Mouse (Mus musculus) heart, embryonic 14.5 days (tissue): ENCODE measurements at regions not wholly inside any gene's neighbourhood (a gene's known extent, or its start where the extent isn't known, plus 50 kb on each side); places are given as distances from the start of the nearest gene placed in this dataset.

Experiments used
- ATAC-seq: fragments of 200-750 bp; cut with Nextera tagmentation; 2 replicates; pipeline ENCODE4 v1.8.0; 2017; ENCODE audit warnings: low read depth, moderate TSS enrichment; ENCODE audit not compliant: insufficient number of reproducible peaks, insufficient read depth, low FRiP score
- H3K27ac ChIP-seq, 2 experiments: fragments of 200-500 bp in 1 of 2; fragments of 300-500 bp in 1 of 2; sonication (generic) in 1 of 2; replicated peaks in 1 of 2; 2 replicates each; pipeline ENCODE4 v1.5.1; 2012 to 2014; ENCODE audit warnings: low read depth in 2 of 2, low read length in 2 of 2, control low read depth in 1 of 2, mild to moderate bottlenecking in 1 of 2, mixed read lengths in 1 of 2; ENCODE audit not compliant: control insufficient read depth in 1 of 2, insufficient read depth in 1 of 2
- H3K27me3 ChIP-seq: fragments of 300-500 bp; sonication (generic); 2 replicates; pipeline ENCODE4 v1.6.1; 2014; ENCODE audit warnings: mild to moderate bottlenecking, low read length, control low read depth; ENCODE audit not compliant: control insufficient read depth, insufficient read depth
- H3K36me3 ChIP-seq: fragments of 300-500 bp; sonication (generic); 2 replicates; pipeline ENCODE4 v1.6.1; 2014; ENCODE audit warnings: mild to moderate bottlenecking, control low read depth, low read length, mixed read lengths; ENCODE audit not compliant: control insufficient read depth, insufficient read depth
- H3K4me1 ChIP-seq, 2 experiments: fragments of 200-500 bp in 1 of 2; fragments of 300-500 bp in 1 of 2; sonication (generic) in 1 of 2; 2 replicates each; pipeline ENCODE4 v1.6.1; 2012 to 2014; ENCODE audit warnings: low read length in 2 of 2, control low read depth in 1 of 2, mixed read lengths in 1 of 2; ENCODE audit not compliant: control insufficient read depth in 2 of 2, insufficient read depth in 2 of 2
- H3K4me2 ChIP-seq: fragments of 300-500 bp; sonication (generic); 2 replicates; pipeline ENCODE4 v1.6.1; 2014; ENCODE audit warnings: mild to moderate bottlenecking, low read length
- H3K4me3 ChIP-seq, 2 experiments: fragments of 200-500 bp in 1 of 2; fragments of 300-500 bp in 1 of 2; sonication (generic) in 1 of 2; 2 replicates each; pipeline ENCODE4 v1.5.1; 2012 to 2014; ENCODE audit warnings: low read length in 2 of 2, mild to moderate bottlenecking in 2 of 2, control low read depth in 1 of 2, low read depth in 1 of 2, moderate library complexity in 1 of 2; ENCODE audit not compliant: control insufficient read depth in 1 of 2, insufficient read depth in 1 of 2
- H3K9ac ChIP-seq: fragments of 300-500 bp; sonication (generic); 2 replicates; pipeline ENCODE4 v1.6.1; 2014; ENCODE audit warnings: mild to moderate bottlenecking, low read length
- H3K9me3 ChIP-seq: fragments of 300-500 bp; sonication (generic); 2 replicates; pipeline ENCODE4 v1.6.1; 2016; ENCODE audit warnings: low read length, control low read depth; ENCODE audit not compliant: control insufficient read depth
- WGBS: fragments of 180-500 bp; shearing (Covaris S2); extraction: QIAGEN DNeasy Blood & Tissue Kit; methylation state at CpG from one replicate; pipeline ENCODE4 v1.1.7; 2014; 5-methylcytosine and 5-hydroxymethylcytosine counted together

GRCm38 (mm10) chr14:72807286-72807685, 97.5 kb upstream of the Fndc3a start:
- Histone ChIP-seq H3K4me3 (no peak overlapping the region), H3K4me2 (no peak overlapping the region), H3K4me1 (no peaks in the 10 kb centered on the region), H3K27me3 (no peaks in the 10 kb centered on the region), H3K9ac (no peak overlapping the region), H3K27ac (no peak overlapping the region), H3K36me3 (no peaks in the 10 kb centered on the region), H3K9me3 (no peaks in the 10 kb centered on the region)
- 68% methylated on average over 7 of the region's 7 CpGs for WGBS
- no peak for ATAC-seq

- no peaks in the 10 kb centered on the region for H3K4me1 ChIP-seq
- H3K27me3 ChIP-seq, result no peaks in the 10 kb centered on the region
- H3K36me3 ChIP-seq, result no peaks in the 10 kb centered on the region
- H3K9ac ChIP-seq, result no peak overlapping the region
- H3K4me2 ChIP-seq, result no peak overlapping the region
- H3K4me3 ChIP-seq, result no peak overlapping the region
- WGBS, result 86% methylated on average over 6 of the region's 6 CpGs
- H3K9me3 ChIP-seq, result no peaks in the 10 kb centered on the region
- no peak overlapping the region for H3K27ac ChIP-seq
- no peak for ATAC-seq
Measured at GRCm38 (mm10) chr14:72806598-72806997, 96.8 kb upstream of the Fndc3a start.

GRCm38 (mm10) chr14:72803579-72803978, 93.8 kb upstream of the Fndc3a start:
- Histone ChIP-seq H3K4me2 (no peak overlapping the region), H3K9me3 (no peaks in the 10 kb centered on the region), H3K27me3 (no peaks in the 10 kb centered on the region), H3K4me3 (no peak overlapping the region), H3K27ac (no peak overlapping the region), H3K9ac (no peak overlapping the region), H3K4me1 (no peaks in the 10 kb centered on the region), H3K36me3 (no peaks in the 10 kb centered on the region)
- ATAC-seq, result no peak

GRCm38 (mm10) chr14:72790654-72791053, 80.9 kb upstream of the Fndc3a start:
- no peaks in the 10 kb centered on the region for H3K36me3 ChIP-seq
- WGBS, result 73% methylated on average over 3 of the region's 3 CpGs
- no peak overlapping the region for H3K4me2 ChIP-seq
- H3K9ac ChIP-seq, result no peak overlapping the region
- H3K9me3 ChIP-seq, result no peaks in the 10 kb centered on the region
- H3K27me3 ChIP-seq, result no peaks in the 10 kb centered on the region
- no peak for ATAC-seq
- H3K4me1 ChIP-seq, result no peaks in the 10 kb centered on the region
- no peak overlapping the region for H3K4me3 ChIP-seq
- no peak overlapping the region for H3K27ac ChIP-seq

GRCm38 (mm10) chr14:72786929-72787328, 77.1 kb upstream of the Fndc3a start:
- H3K27ac ChIP-seq, result no peak overlapping the region
- H3K4me3 ChIP-seq, result no peak overlapping the region
- ATAC-seq, result no peak
- no peak overlapping the region for H3K9ac ChIP-seq
- no peaks in the 10 kb centered on the region for H3K9me3 ChIP-seq
- WGBS, result 84% methylated on average over 3 of the region's 3 CpGs
- H3K4me2 ChIP-seq, result no peak overlapping the region
- no peaks in the 10 kb centered on the region for H3K4me1 ChIP-seq
- H3K27me3 ChIP-seq, result no peaks in the 10 kb centered on the region
- H3K36me3 ChIP-seq, result no peaks in the 10 kb centered on the region

- no peaks in the 10 kb centered on the region for H3K36me3 ChIP-seq
- no peaks in the 10 kb centered on the region for H3K9me3 ChIP-seq
- no peak overlapping the region for H3K9ac ChIP-seq
- no peaks in the 10 kb centered on the region for H3K27me3 ChIP-seq
- ATAC-seq, result 0 out of 2 replicates have a peak, but pooled peaks have one; percentile 47
- no peak overlapping the region for H3K27ac ChIP-seq
- no peaks in the 10 kb centered on the region for H3K4me1 ChIP-seq
- H3K4me2 ChIP-seq, result no peak overlapping the region
- no peak overlapping the region for H3K4me3 ChIP-seq
- WGBS, result 32% methylated on average over 9 of the region's 9 CpGs
Measured at GRCm38 (mm10) chr14:72783248-72783647, 73.4 kb upstream of the Fndc3a start.

- no peak overlapping the region for H3K4me3 ChIP-seq
Measured at GRCm38 (mm10) chr14:72779446-72779845, 69.6 kb upstream of the Fndc3a start.

GRCm38 (mm10) chr14:72778756-72779155, 69.0 kb upstream of the Fndc3a start:
- Histone ChIP-seq H3K9ac (no peak overlapping the region), H3K27me3 (no peaks in the 10 kb centered on the region), H3K36me3 (no peaks in the 10 kb centered on the region), H3K4me1 (no peaks in the 10 kb centered on the region), H3K9me3 (no peaks in the 10 kb centered on the region), H3K27ac (no peak overlapping the region), H3K4me3 (no peak overlapping the region), H3K4me2 (no peak overlapping the region)
- WGBS, result 81% methylated on average over 6 of the region's 6 CpGs
- no peak for ATAC-seq

More at GRCm38 (mm10) chr14:72779446-72779845, 69.6 kb upstream of the Fndc3a start:
- Histone ChIP-seq H3K4me1 (no peaks in the 10 kb centered on the region), H3K27ac (no peak overlapping the region), H3K36me3 (no peaks in the 10 kb centered on the region), H3K9me3 (no peaks in the 10 kb centered on the region), H3K9ac (no peak overlapping the region), H3K4me2 (no peak overlapping the region), H3K27me3 (no peaks in the 10 kb centered on the region)
- 79% methylated on average over 4 of the region's 4 CpGs for WGBS
- no peak for ATAC-seq
